In the genomic region with DNA sequence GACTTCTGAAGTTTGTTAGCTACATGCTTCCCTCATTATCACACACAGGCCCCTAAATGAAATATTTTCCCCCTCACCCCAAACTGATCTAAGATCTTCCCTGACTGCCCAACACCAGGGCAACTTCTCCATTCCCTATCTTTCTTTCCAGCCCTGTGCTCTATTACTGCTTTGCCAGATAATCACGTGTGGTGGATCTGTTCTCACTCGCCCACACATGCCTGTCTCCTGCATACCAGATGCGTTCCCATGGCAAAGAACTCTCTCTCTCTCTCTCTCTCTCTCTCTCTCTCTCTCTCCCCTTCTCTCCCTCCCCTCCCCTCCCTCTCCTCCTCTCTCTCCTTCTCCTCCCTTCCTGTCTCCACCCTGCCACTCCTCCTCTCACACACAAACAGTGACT, we compare ENCODE assay signal across 10 mouse cellular contexts.
DNase-seq lines count a peak whose midpoint lies in the region; ATAC-seq lines count a peak whose summit lies in the region.
"Had no signal": no experiment of that assay in that cellular context is flagged by ENCODE, and none has a peak within 500 bp of the region (broad histone marks: within the 10 kb centered on the region; RNA-seq: fewer than 3 reads in every experiment).

No protein-coding gene starts in this region.

- DNase-seq in kidney, postnatal 4 days, result no peak
- peak; percentile 26 for DNase-seq in embryonic facial prominence, embryonic 10.5 days (ENCODE audit: low spot score)
- no peak for DNase-seq in hindbrain, embryonic 14.5 days (ENCODE audit: low spot score)
- no peak for DNase-seq in spleen, postnatal 36 days (ENCODE audit: low spot score in 2 of 2)
- no peak for DNase-seq in kidney, adult 8-10 months
- DNase-seq: cerebellum, adult 18-20 months; thymus, adult 18-20 months had no signal

- H3K36me3 ChIP-seq in kidney, embryonic 14.5 days (ENCODE audit: control insufficient read depth, insufficient read depth, low read length), result no peaks in the 10 kb centered on the region
- no peaks in the 10 kb centered on the region for H3K36me3 ChIP-seq in embryonic facial prominence, embryonic 10.5 days (replicated peaks)
- H3K36me3 ChIP-seq in hindbrain, embryonic 14.5 days (replicated peaks; ENCODE audit: control insufficient read depth, insufficient read depth), result no peaks in the 10 kb centered on the region
- H3K36me3 ChIP-seq in liver, embryonic 12.5 days, result no peaks in the 10 kb centered on the region
- H3K36me3 ChIP-seq in intestine, embryonic 15.5 days, result no peaks in the 10 kb centered on the region

- H3K4me3 ChIP-seq in kidney, embryonic 14.5 days (ENCODE audit: low read length), result no peak overlapping the region
- no peak overlapping the region for H3K4me3 ChIP-seq in embryonic facial prominence, embryonic 10.5 days
- H3K4me3 ChIP-seq in hindbrain, embryonic 14.5 days (replicated peaks; ENCODE audit: low read length), result no peak overlapping the region
- H3K4me3 ChIP-seq in liver, embryonic 12.5 days, result no peak overlapping the region
- no peak overlapping the region for H3K4me3 ChIP-seq in intestine, embryonic 15.5 days (replicated peaks)

- no peak overlapping the region for H3K27ac ChIP-seq in kidney, embryonic 14.5 days (ENCODE audit: low read depth, low read length)
- H3K27ac ChIP-seq in embryonic facial prominence, embryonic 10.5 days (replicated peaks), result no peak overlapping the region
- no peak overlapping the region for H3K27ac ChIP-seq in hindbrain, embryonic 14.5 days
- no peak overlapping the region for H3K27ac ChIP-seq in liver, embryonic 12.5 days
- no peak overlapping the region for H3K27ac ChIP-seq in intestine, embryonic 15.5 days

- no peak overlapping the region for H3K9ac ChIP-seq in kidney, embryonic 14.5 days (ENCODE audit: low read depth, low read length)
- H3K9ac ChIP-seq in hindbrain, embryonic 14.5 days, result no peak overlapping the region
- no peak overlapping the region for H3K9ac ChIP-seq in liver, embryonic 12.5 days
- H3K9ac ChIP-seq in intestine, embryonic 15.5 days, result no peak overlapping the region

- no peak overlapping the region for H3K4me2 ChIP-seq in kidney, embryonic 14.5 days (replicated peaks; ENCODE audit: low read depth, low read length)
- no peak overlapping the region for H3K4me2 ChIP-seq in hindbrain, embryonic 14.5 days (replicated peaks)
- H3K4me2 ChIP-seq in liver, embryonic 12.5 days, result no peak overlapping the region
- H3K4me2 ChIP-seq in intestine, embryonic 15.5 days (replicated peaks), result no peak overlapping the region

- no peaks in the 10 kb centered on the region for H3K4me1 ChIP-seq in kidney, embryonic 14.5 days (ENCODE audit: control insufficient read depth, insufficient read depth, low read length)
- H3K4me1 ChIP-seq in embryonic facial prominence, embryonic 10.5 days, result 0 out of 2 replicates have a peak, but pooled peaks cover 4% of the 10 kb centered on the region
- no peaks in the 10 kb centered on the region for H3K4me1 ChIP-seq in hindbrain, embryonic 14.5 days (replicated peaks; ENCODE audit: control insufficient read depth, insufficient read depth, low read length)
- peaks cover 7% of the 10 kb centered on the region; the same call in 1 of the 2 replicates for H3K4me1 ChIP-seq in liver, embryonic 12.5 days
- H3K4me1 ChIP-seq in intestine, embryonic 15.5 days (replicated peaks), result no peaks in the 10 kb centered on the region

- H3K27me3 ChIP-seq in kidney, embryonic 14.5 days (ENCODE audit: control insufficient read depth, insufficient read depth, low read length), result no peaks in the 10 kb centered on the region
- H3K27me3 ChIP-seq in embryonic facial prominence, embryonic 10.5 days (replicated peaks; ENCODE audit: low read depth, poor library complexity, severe bottlenecking), result no peaks in the 10 kb centered on the region
- H3K27me3 ChIP-seq in hindbrain, embryonic 14.5 days (ENCODE audit: control insufficient read depth, insufficient read depth, low read length), result no peaks in the 10 kb centered on the region
- H3K27me3 ChIP-seq in liver, embryonic 12.5 days (replicated peaks), result no peaks in the 10 kb centered on the region
- H3K27me3 ChIP-seq in intestine, embryonic 15.5 days (replicated peaks), result no peaks in the 10 kb centered on the region

- no peaks in the 10 kb centered on the region for H3K9me3 ChIP-seq in kidney, embryonic 14.5 days (ENCODE audit: control insufficient read depth, low read length)
- no peaks in the 10 kb centered on the region for H3K9me3 ChIP-seq in embryonic facial prominence, embryonic 10.5 days
- H3K9me3 ChIP-seq in hindbrain, embryonic 14.5 days (ENCODE audit: control insufficient read depth, low read length), result no peaks in the 10 kb centered on the region
- no peaks in the 10 kb centered on the region for H3K9me3 ChIP-seq in liver, embryonic 12.5 days (replicated peaks)
- H3K9me3 ChIP-seq in intestine, embryonic 15.5 days, result no peaks in the 10 kb centered on the region

- peak; percentile 55; the same call in 1 of the 2 replicates for ATAC-seq in kidney, embryonic 14.5 days (ENCODE audit: low FRiP score, low TSS enrichment)
- ATAC-seq in hindbrain, embryonic 14.5 days (ENCODE audit: low FRiP score), result 0 out of 2 replicates have a peak, but pooled peaks have one; percentile 70
- peak; percentile 42; the same call in 1 of the 2 replicates for ATAC-seq in liver, embryonic 12.5 days
- ATAC-seq in intestine, embryonic 15.5 days, result no peak

- WGBS in kidney, embryonic 14.5 days, result 25% methylated on average over 3 of the region's 3 CpGs
- WGBS in embryonic facial prominence, embryonic 10.5 days, result 39% methylated on average over 3 of the region's 3 CpGs
- WGBS in hindbrain, embryonic 14.5 days, result 17% methylated on average over 3 of the region's 3 CpGs
- 2% methylated on average over 3 of the region's 3 CpGs for WGBS in liver, embryonic 12.5 days (ENCODE audit: insufficient replicate concordance)
- WGBS in intestine, embryonic 15.5 days, result 31% methylated on average over 3 of the region's 3 CpGs
